Comparison of ENCODE assay signal across 9 mouse cellular contexts in the genomic region with DNA sequence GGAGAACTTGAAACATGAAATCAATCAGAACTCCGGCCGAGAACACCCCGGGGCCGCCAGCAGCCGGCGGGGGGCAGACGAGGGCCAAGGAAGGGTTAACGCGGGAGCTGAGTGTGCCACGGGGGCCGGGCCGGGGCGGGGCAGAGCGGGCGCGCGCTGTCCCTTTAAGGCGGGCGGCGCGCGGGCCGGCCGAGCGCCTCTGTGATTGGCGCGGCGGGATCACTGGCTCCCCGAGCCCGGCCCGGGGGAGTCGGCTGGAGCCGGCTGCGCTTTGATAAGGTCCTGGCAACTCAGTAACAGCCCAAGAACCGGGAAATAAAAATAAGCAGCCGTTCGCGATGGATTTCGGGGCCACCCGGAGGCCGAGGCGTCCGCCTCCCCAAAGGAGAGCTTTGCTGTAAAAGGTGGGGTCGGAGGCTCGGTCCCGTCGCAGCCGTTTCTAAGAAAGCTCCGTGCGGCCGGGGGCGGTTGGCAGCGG. TPM values are rescaled to one million over a fixed set of nuclear protein-coding genes. Genes with fewer than 3 reads are reported as not detected.
DNase-seq lines count a peak whose midpoint lies in the region; ATAC-seq and TF ChIP-seq lines count a peak whose summit lies in the region.
"Had no signal": no experiment of that assay in that cellular context is flagged by ENCODE, and none has a peak within 500 bp of the region (broad histone marks: within the 10 kb centered on the region; RNA-seq: fewer than 3 reads in every experiment).

A gene (plus strand): TSS at position 192 of the 478 bp plus-strand sequence.

- peak; percentile 87 for DNase-seq in WW6 (ENCODE audit: low read depth, low spot score)
- DNase-seq in cerebellum, postnatal 36 days, result peak; percentile 85 to 90
- DNase-seq in gastrocnemius, adult 2 months, result peak; percentile 96
- DNase-seq in left cerebral cortex, adult 18-20 months (ENCODE audit: low spot score in 2 of 2), result peak; percentile 80 to 90
- peak; percentile 95 for DNase-seq in lung, postnatal 36 days
- peak; percentile 91 for DNase-seq in right cerebral cortex, adult 18-20 months
- peak; percentile 76 to 86 for DNase-seq in urinary bladder, adult 18-20 months (ENCODE audit: low spot score in 2 of 2)

- peak within 1 kb of the TSS; percentile 92 for H3K4me3 ChIP-seq in gastrocnemius, adult 2 months
- peak within 1 kb of the TSS; percentile 71 for H3K4me3 ChIP-seq in hindbrain, embryonic 15.5 days

- H3K27ac ChIP-seq in gastrocnemius, adult 2 months, result peak within 1 kb of the TSS; percentile 100
- H3K27ac ChIP-seq in hindbrain, embryonic 15.5 days (replicated peaks), result peak within 1 kb of the TSS; percentile 96
- H3K27ac ChIP-seq: macrophage had no signal

- intact Hi-C loops in gastrocnemius, adult 2 months (cut with DNase I), result no loop called here

- WGBS in hindbrain, embryonic 15.5 days, result under 1% methylated on average over 51 of the region's 53 CpGs

- no peaks in the 10 kb centered on the region for H3K9me3 ChIP-seq in hindbrain, embryonic 15.5 days

- peak within 1 kb of the TSS; percentile 76 for H3K9ac ChIP-seq in hindbrain, embryonic 15.5 days

- H3K36me3 ChIP-seq in hindbrain, embryonic 15.5 days, result no peaks in the 10 kb centered on the region

- H3K4me2 ChIP-seq in hindbrain, embryonic 15.5 days, result peak within 1 kb of the TSS; percentile 94

- peaks cover 51% of the 10 kb centered on the region for H3K4me1 ChIP-seq in hindbrain, embryonic 15.5 days (replicated peaks)

- peak; percentile 85 for ATAC-seq in hindbrain, embryonic 15.5 days (ENCODE audit: low FRiP score, low read depth)

- TF ChIP-seq CTCF in gastrocnemius, adult 2 months (IDR thresholded peaks at IDR 0.05), result no peak; the same call in 1 of the 2 replicates

- H3K27me3 ChIP-seq in hindbrain, embryonic 15.5 days, result no peaks in the 10 kb centered on the region

RNA-seq across cellular contexts. Expression of the gene that starts here (rescaled TPM):
- total RNA-seq in gastrocnemius, adult 2 months (2021), result 1 to 10 TPM; 8.5 to 9.3 TPM
- 8.9 and 9.2 TPM in 2 replicates for polyA plus RNA-seq in hindbrain, embryonic 15.5 days (2015; fragmentation: Nextera tagmentation; extraction: Ambion mirVana)
- 10 to 100 TPM; 35.0 to 35.3 TPM for total RNA-seq in left cerebral cortex, adult 18-20 months (2021)
- polyA plus RNA-seq: macrophage had no signal

Comparison
In these comparisons a context has a peak if more than half of its experiments do, and no peak if none do; other contexts are left out.
1. Peak in every context shown above with its lines: DNase-seq, ATAC-seq, H3K4me3 ChIP-seq and H3K27ac ChIP-seq.